Mouse (Mus musculus) cerebellum, adult 9-10 months (tissue): ENCODE measurements at regions not wholly inside any gene's neighbourhood (a gene's known extent, or its start where the extent isn't known, plus 50 kb on each side); places are given as distances from the start of the nearest gene placed in this dataset.
"Not testable (repeated sequence)": the region's sequence is repeated elsewhere in the genome, so short reads cannot be mapped to it uniquely, and the experiment has no call there.

Experiments used
- DNase-seq: peaks from one replicate; pipeline ENCODE4 v3.0.0; 2022

DNA sequence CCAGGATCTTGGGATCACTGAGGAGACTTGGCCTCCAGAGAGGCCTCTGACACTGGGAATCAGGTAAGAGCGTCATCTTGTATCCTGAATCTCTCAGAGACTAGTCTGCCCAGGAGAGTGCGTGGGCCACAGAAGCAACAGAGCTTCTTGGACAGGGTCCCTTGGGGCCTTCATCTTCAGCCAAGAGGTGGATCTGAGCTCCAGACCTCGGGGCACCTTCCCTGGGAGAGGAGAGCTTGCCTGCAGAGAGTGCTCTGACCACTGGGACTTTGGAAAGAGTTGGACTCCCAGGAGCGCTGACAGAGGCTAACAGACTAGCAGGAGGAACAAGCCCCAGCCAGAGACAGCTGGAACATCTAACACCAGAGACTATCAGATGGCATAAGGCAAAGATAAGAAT is 73.9 kb upstream of the Gm15319 start:
- not testable (repeated sequence) for DNase-seq

DNA sequence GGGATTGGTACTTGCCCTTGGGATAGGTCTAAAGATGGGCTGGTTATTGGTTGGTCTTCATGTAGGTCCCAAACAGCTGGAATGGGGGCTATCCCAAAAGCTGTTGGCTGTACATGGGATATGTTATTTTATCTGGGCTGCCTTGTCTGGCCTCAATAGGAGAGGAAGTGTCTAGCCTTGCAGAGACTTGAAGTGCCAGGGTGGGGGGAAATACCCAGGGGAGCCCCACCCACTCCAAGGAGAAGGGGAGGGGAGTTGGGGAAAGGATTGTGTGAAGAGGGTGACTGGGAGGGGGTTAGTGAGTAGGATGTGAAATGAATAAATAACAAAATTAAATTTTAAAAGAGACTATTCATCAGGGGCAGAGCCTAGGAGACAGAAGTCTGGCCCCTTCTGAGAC is 70.2 kb upstream of the Gm15319 start:
- DNase-seq: not testable (repeated sequence)

DNA sequence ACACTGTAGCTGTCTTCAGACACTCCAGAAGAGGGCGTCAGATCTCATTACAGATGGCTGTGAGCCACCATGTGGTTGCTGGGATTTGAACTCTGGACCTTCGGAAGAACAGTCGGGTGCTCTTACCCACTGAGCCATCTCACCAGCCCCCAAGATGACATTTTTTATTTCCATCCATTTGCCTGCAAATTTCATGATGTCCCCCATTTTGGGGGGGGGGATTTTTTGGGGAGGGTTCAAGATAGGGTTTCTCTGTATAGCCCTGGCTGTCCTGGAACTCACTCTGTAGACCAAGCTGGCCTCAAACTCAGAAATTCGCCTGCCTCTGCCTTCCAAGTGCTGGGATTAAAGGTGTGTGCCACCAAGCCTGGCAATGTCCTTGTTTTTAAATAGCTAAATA is 66.5 kb upstream of the Gm15319 start:
- DNase-seq: not testable (repeated sequence)

DNA sequence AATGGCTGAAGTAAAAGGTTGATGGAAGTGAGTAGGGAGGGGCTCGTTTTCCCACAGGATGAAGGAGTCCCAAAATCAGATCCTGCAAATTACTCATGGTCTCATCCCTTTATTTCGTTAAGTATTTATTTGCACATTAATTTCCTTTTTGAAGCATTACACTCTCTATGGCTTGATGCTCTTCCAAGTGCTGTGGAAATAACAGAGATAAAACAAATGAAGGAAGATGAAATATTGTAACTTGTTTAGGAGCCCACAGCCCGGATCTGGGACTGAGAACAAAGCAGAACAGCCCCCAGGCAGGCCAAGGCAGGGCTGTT is 61.9 kb upstream of the Gm15319 start:
- not testable (repeated sequence) for DNase-seq

DNA sequence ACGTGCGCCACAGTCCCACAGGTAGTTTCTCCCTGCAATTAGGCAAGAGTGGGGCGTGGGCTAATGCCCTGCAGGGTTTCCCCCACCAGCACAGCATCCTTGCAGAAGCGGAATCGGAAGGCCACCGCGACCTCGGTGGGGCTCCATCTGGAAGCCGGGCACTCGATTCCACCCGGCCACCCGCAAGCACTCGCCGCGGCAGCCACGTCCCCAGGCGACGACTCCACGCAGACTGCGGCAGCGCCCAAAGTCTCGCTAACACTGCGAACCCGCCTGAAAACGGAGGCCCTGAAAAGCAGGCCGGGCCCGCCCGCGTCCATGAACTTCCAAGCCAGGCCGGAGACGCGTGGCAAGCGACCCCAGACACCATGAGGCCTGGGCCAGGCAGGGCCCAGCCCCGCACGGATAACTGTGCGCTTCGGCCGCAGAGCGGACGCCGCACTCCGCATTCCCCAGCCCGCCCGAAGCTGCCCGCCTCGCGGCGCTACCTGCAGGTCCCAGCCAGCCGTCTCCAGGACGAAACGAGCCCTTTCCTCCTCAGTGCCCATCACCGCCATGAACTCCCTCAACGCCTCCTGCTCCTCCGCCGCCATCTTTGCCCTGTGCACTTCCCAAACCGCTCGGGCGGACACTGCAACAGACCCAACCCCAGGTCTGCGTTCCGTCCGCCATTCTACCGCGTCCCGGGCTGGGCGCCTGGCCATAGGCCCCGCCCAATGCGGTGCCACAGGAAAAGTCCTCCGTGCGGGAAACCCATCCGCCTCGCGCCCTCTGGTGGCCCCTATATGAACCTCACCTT is 61.3 kb upstream of the Gm15319 start:
- DNase-seq: peak; percentile 100

DNA sequence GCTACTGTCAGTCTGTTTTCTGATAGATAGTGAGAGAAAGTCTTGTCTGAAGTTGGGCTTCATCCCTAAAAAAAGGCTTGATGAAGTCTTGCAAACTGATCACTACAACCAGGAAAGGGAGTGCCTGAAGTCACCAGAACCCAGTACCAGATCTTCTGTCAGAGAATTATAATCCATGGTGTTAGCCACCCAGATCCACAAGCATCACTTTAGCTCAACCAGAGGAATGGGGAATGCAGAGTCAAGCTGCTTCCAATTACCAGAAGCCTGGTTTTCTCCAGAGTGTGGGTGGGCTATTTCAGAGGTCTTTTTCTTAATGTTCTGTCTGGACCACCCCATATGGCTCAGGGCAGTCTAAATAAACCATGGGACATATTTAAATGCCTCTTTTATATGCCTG is 57.8 kb upstream of the Gm15319 start:
- DNase-seq: not testable (repeated sequence)
